Mouse (Mus musculus): ENCODE results near the gene Fam19a3. TPM values are rescaled to one million over a fixed set of nuclear protein-coding genes. Genes with fewer than 3 reads are reported as not detected.

Fam19a3 gene
- polyA plus RNA-seq (2017; shearing (Covaris generic)) = 2.0 TPM

DNA sequence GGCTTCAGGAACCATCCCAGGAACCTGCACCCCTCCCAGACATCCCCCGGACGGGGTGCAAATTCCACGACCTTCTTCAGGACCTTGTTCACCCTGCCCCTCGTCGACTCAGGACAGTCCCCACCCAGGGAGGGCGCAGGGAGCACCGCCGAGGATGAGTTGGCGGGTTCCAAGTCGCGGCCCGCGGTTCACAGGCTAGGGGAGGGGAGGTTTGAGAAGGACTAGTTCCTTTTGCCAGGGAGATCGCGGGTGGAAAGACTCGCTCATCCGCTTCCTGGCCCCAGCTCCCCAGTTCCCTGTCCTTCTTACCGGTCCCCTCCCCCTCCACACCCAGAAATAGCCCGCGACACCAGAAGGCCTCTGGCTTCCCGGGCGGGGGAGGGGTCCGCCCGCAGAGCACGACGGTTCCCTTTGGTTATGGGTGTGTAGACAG is at the start of gene Fam19a3:
Fam19a3 (minus strand) TSS at position 370 of the 433 bp plus-strand sequence.

DNA sequence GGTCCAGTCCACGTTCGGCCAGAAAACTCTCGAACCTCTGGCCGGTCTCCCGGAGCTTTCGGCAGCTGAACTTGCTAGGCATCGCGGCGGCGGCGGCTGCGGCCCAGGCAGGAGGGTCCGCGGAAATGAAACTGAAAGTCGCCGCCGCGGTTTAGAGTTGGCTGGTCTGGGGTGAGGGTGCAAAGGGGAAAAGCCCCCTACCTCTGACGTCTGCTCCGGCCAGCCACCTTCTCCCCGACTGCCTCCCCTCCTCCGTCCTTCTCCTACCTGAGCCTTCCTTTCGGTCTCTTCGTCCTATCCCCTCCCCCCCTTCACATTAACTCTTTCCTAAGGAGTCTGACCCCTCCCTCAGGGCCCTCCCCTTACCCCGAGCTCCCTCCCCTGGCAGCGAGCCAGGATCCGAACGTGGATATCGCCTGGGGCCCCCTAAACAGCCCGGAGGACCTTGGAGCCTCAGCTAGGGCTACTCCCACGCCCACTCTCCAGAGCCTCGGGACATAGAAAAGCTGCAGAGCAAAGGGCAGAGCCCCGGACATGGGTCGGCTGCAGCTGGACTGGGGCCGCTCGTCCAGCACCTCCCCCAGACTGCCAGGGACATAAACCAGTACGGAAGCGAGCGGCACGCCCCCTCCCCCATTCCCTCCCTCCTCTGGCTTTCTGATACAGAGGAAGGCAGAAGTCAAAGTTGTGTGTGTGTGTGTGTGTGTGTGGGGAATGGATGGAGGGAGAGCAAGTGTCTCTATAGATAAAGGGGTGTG is 36.5 kb upstream of the Fam19a3 start, which contains the start of gene Mov10:
Mov10 (minus strand) TSS at position 573 of the 758 bp plus-strand sequence.

DNA sequence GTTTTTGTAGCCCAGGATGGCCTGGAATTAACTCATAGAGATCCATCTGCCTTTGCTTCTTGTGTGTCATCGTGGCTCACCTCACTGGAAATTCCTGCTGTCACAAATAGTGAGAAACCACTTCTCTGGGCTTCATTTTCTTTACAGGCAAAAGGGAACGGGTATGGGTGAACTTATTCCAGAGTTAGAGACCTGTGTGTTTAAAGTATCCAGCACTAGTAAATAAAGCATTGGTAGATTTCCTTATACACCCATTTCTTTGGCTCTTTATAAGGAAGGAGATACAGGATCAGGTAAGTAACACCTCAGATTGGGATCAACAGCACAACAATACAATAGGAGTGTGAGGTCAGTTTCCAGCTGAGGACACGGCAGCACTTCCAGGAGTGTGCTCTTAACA is 6.4 kb upstream of the Fam19a3 start, which contains the start of gene Rhoc:
Rhoc (plus strand) TSS at position 301 of the 400 bp plus-strand sequence.

DNA sequence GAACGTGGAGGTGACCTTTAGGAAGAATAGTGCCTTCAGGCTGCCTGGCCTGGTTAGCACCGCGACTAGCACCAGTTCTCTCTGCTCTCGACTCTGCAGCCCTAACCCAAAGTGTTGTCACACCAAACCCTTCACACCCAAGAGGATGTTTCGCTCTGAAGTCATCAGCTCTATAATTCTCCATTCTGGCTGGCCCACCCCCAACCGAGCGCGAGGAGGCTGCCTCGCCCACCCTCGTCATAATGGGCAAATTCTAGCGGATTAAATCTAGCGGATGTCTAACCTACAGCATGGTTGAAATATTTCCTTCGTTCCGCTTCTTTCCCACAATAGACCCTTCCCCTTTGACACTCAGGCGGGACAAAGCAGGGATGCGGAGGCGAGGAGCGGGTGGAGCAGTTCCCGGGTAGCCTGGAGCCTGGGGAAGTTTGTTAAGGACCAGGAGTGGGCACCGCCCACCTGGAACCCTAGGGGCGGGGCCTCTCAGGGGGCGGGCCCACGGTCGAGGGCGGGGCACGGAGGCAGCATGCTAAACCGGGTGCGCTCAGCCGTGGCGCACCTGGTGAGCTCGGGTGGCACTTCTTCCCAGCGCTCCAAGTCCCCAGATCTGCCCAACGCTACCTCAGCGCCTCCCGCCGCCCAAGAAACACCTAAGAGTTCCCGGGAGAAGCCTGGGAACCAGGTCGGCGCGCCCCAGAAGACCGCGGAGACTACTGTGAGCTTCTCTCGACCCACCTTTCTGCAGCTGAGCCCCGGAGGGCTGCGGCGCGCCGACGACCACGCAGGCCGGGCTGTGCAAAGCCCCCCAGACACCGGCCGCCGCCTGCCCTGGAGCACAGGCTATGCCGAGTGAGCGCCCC is 849 bp downstream of the Fam19a3 start, which contains the start of gene Ppm1j:
Ppm1j (plus strand) TSS at position 496 of the 860 bp plus-strand sequence.

Other genes starting within 250 kb of the Fam19a3 start
- 23.6 TPM for gene Slc16a1, start 143.2 kb downstream of the Fam19a3 start, polyA plus RNA-seq (2017; shearing (Covaris generic))
- gene Ppm1j, start 784 bp downstream of the Fam19a3 start, polyA plus RNA-seq (2017; shearing (Covaris generic)) = 74.4 TPM
- gene Rhoc, start 6.5 kb upstream of the Fam19a3 start, polyA plus RNA-seq (2017; shearing (Covaris generic)) = 10.1 TPM
- gene Mov10, start 36.7 kb upstream of the Fam19a3 start, polyA plus RNA-seq (2017; shearing (Covaris generic)) = 52.1 TPM
- gene St7l, start 82.2 kb upstream of the Fam19a3 start, polyA plus RNA-seq (2017; shearing (Covaris generic)) = 42.7 TPM
- gene Capza1, start 82.7 kb upstream of the Fam19a3 start, polyA plus RNA-seq (2017; shearing (Covaris generic)) = 468 TPM
- gene Wnt2b, start 180.1 kb upstream of the Fam19a3 start, polyA plus RNA-seq (2017; shearing (Covaris generic)) = 0.28 TPM

All from CD4-positive, CD25-positive, alpha-beta regulatory T cell (primary cell).